Mouse (Mus musculus): ENCODE measurements at regions not wholly inside any gene's neighbourhood (a gene's known extent, or its start where the extent isn't known, plus 50 kb on each side); places are given as distances from the start of the nearest gene placed in this dataset.

DNA sequence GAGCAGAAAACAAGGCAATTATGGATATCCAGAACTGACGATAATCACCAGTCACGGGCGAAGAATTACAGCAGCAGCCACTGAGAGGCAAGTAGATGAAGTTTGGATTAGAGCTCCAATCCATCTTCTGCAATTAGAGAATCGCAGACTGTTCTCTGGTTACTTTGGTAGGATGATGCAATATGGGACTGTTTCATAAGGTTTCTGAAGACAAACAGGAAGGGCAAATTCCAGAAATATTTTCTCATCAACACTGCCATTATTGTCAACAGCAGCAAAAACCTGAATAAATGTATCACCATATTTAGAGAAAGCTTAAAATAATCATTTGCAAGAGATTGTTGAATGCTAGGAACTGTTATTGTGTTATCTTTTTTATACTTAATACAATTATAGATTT is 342.4 kb downstream of the Cdh11 start:
- TF ChIP-seq CTCF (IDR thresholded peaks at IDR 0.05; ENCODE audit: borderline replicate concordance, insufficient read depth, low read depth, low read length) = no peak
- TF ChIP-seq POLR2A (IDR thresholded peaks at IDR 0.05; ENCODE audit: borderline replicate concordance, insufficient read depth, low read length) = no peak
